Mouse (Mus musculus) layer of hippocampus, adult 18-20 months (tissue): ENCODE measurements around the gene Ywhaq. TPM values are rescaled to one million over a fixed set of nuclear protein-coding genes. Genes with fewer than 3 reads are reported as not detected.

Experiments
- total RNA-seq, 2 experiments: library from RNA; stranded (reverse); gene quantifications; 2 replicates each; pipeline ENCODE4 v1.2.3; 2021

The Ywhaq gene
- total RNA-seq, 2 experiments from 2014 or later: 452 to 454 TPM

Other genes with a start within 250 kb of the Ywhaq start
- gene Cpsf3, start 132.2 kb downstream of the Ywhaq start, total RNA-seq: 10 to 100 TPM; 46.9 to 47.1 TPM
- 10 to 100 TPM; 40.7 to 43.4 TPM for gene Itgb1bp1, start 131.4 kb downstream of the Ywhaq start, total RNA-seq
- 10 to 100 TPM; 15.5 to 16.7 TPM for gene Iah1, start 101.2 kb downstream of the Ywhaq start, total RNA-seq
- gene Adam17, start 44.0 kb downstream of the Ywhaq start, total RNA-seq: 10 to 100 TPM; 13.6 to 14.3 TPM